Mouse (Mus musculus) forebrain, embryonic 15.5 days (tissue): ENCODE data around the gene Plekhg5. TPM values are rescaled to one million over a fixed set of nuclear protein-coding genes. Genes with fewer than 3 reads are reported as not detected.
A peak's percentile ranks its signal among the peaks of the same experiment; 100 is the strongest.
"Not testable (repeated sequence)": the region's sequence is repeated elsewhere in the genome, so short reads cannot be mapped to it uniquely, and the experiment has no call there.

ENCODE experiments used
- ATAC-seq: fragments of 200-750 bp; cut with Nextera tagmentation; replicated peaks from 2 replicates; pipeline ENCODE4 v1.8.0; 2017; ENCODE audit warnings: mild to moderate bottlenecking, moderate TSS enrichment, moderate library complexity
- H3K27ac ChIP-seq: fragments of 300-500 bp; sonication (generic); replicated peaks from 2 replicates; pipeline ENCODE4 v1.5.1; 2015; ENCODE audit warnings: mild to moderate bottlenecking, inconsistent platforms
- H3K27me3 ChIP-seq: fragments of 300-500 bp; sonication (generic); 2 replicates; pipeline ENCODE4 v1.6.1; 2015; ENCODE audit warnings: inconsistent platforms
- H3K36me3 ChIP-seq: fragments of 300-500 bp; sonication (generic); 2 replicates; pipeline ENCODE4 v1.6.1; 2015; ENCODE audit warnings: mild to moderate bottlenecking, inconsistent platforms
- H3K4me1 ChIP-seq: fragments of 300-500 bp; sonication (generic); 2 replicates; pipeline ENCODE4 v1.6.1; 2015; ENCODE audit warnings: inconsistent platforms
- H3K4me2 ChIP-seq: fragments of 300-500 bp; sonication (generic); replicated peaks from 2 replicates; pipeline ENCODE4 v1.6.1; 2015; ENCODE audit warnings: mild to moderate bottlenecking, inconsistent platforms
- H3K4me3 ChIP-seq: fragments of 300-500 bp; sonication (generic); 2 replicates; pipeline ENCODE4 v1.5.1; 2015; ENCODE audit warnings: mild to moderate bottlenecking, inconsistent platforms
- H3K9ac ChIP-seq: fragments of 300-500 bp; sonication (generic); replicated peaks from 2 replicates; pipeline ENCODE4 v1.6.1; 2015; ENCODE audit warnings: mild to moderate bottlenecking, inconsistent platforms
- H3K9me3 ChIP-seq: fragments of 300-500 bp; sonication (generic); 2 replicates; pipeline ENCODE4 v1.6.1; 2016; ENCODE audit warnings: inconsistent platforms
- WGBS: fragments of 180-500 bp; shearing (Covaris S2); methylation state at CpG from one replicate; pipeline ENCODE4 v1.1.7; 2015; ENCODE audit warnings: mixed read lengths; 5-methylcytosine and 5-hydroxymethylcytosine counted together
- polyA plus RNA-seq: library from polyadenylated mRNA; unstranded; fragments of >200 nt; fragmentation: Nextera tagmentation; extraction: Ambion mirVana; gene quantifications from 2 replicates; pipeline ENCODE4 v1.2.1, GENCODE M21; 2015

Plekhg5 gene
- polyA plus RNA-seq, result 9.3 and 10.9 TPM in 2 replicates

DNA sequence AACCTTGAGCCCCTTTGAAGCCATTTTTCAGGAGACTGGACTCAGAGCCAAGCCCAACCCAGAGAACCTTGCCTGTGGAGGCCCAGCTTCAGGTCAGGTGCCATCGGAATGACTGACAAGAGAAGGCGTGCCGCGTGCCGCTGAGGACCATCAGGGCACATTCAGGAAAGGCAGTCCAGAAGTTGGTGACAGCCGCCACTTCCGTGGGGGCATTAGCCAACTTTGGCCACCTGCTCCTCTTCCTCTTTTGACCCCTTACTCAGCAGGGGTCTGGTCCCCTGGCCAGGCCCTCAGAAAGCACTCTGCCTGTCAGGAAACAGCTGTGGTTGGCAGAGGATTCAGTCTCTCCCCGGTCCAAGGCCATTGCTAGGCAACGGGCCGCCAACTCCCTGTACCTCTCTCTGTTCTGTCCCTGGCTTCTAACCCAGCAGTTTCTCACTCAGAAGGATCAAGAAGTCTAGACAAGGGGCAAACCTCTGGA lies at the start of gene Plekhg5:
Gene Plekhg5, plus strand, starts transcription at position 378 of the 481 bp plus-strand sequence.
- Histone ChIP-seq H3K4me3 (no peak within 1 kb of the TSS), H3K4me1 (peaks cover 7% of the 10 kb centered on the region; the same call in 1 of the 2 replicates), H3K4me2 (no peak within 1 kb of the TSS), H3K27me3 (no peaks in the 10 kb centered on the region), H3K9me3 (no peaks in the 10 kb centered on the region), H3K9ac (no peak within 1 kb of the TSS), H3K27ac (no peak within 1 kb of the TSS; the same call in 1 of the 2 replicates), H3K36me3 (no peaks in the 10 kb centered on the region)
- 65% methylated on average over 10 of the region's 10 CpGs for WGBS
- no peak for ATAC-seq

DNA sequence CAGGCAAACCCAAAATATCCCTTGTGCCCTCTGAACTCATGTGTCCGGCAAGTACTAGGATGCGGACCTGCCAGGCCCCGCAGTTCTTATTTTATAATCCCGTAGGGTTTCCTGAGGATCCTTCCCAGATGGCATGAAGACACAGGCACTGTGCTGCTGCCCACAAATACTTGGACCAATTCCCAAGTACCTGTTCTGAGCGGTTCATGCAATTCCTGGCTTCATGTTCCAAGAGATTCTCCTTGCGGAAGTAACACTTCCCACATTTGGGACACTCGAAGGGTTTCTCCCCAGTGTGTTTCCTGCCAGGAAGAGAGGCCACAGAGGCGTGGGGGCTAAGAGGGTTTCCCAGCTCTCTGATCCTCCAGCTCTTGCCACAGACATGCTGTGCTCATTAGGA lies 49.8 kb upstream of the Plekhg5 start:
- no peaks in the 10 kb centered on the region for H3K9me3 ChIP-seq
- no peak overlapping the region for H3K27ac ChIP-seq
- H3K9ac ChIP-seq, result no peak overlapping the region
- 89% methylated on average over 8 of the region's 8 CpGs for WGBS
- H3K4me3 ChIP-seq, result no peak overlapping the region
- no peaks in the 10 kb centered on the region for H3K27me3 ChIP-seq
- H3K4me2 ChIP-seq, result no peak overlapping the region
- H3K4me1 ChIP-seq, result peaks cover 33% of the 10 kb centered on the region
- H3K36me3 ChIP-seq, result peaks cover 45% of the 10 kb centered on the region
- no peak for ATAC-seq

DNA sequence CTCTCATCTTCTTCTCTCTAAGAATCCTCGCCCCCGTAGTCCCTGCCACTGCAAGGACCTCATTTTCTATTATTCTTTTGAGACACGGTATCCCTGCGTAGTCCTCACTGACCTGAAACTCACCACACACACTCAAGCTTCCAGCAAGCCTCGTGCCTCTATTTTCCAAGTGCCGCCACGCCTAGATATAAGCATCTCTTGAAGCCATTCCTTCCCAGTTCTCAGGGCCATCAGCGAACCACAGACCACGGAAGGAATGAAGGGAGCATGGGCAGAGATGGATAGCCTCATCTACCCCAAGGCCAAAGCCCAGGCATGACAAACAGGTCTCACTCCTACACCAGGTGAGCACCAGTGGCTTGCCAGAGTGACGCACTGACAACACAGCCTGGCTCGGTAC lies 47.8 kb upstream of the Plekhg5 start:
- H3K4me1 ChIP-seq, result peaks cover 45% of the 10 kb centered on the region
- no peaks in the 10 kb centered on the region for H3K27me3 ChIP-seq
- H3K9me3 ChIP-seq, result no peaks in the 10 kb centered on the region
- 95% methylated on average over 11 of the region's 11 CpGs for WGBS
- no peak for ATAC-seq
- no peak overlapping the region for H3K9ac ChIP-seq
- no peak overlapping the region for H3K4me3 ChIP-seq
- no peak overlapping the region for H3K27ac ChIP-seq
- peaks cover 38% of the 10 kb centered on the region for H3K36me3 ChIP-seq
- H3K4me2 ChIP-seq, result no peak overlapping the region

DNA sequence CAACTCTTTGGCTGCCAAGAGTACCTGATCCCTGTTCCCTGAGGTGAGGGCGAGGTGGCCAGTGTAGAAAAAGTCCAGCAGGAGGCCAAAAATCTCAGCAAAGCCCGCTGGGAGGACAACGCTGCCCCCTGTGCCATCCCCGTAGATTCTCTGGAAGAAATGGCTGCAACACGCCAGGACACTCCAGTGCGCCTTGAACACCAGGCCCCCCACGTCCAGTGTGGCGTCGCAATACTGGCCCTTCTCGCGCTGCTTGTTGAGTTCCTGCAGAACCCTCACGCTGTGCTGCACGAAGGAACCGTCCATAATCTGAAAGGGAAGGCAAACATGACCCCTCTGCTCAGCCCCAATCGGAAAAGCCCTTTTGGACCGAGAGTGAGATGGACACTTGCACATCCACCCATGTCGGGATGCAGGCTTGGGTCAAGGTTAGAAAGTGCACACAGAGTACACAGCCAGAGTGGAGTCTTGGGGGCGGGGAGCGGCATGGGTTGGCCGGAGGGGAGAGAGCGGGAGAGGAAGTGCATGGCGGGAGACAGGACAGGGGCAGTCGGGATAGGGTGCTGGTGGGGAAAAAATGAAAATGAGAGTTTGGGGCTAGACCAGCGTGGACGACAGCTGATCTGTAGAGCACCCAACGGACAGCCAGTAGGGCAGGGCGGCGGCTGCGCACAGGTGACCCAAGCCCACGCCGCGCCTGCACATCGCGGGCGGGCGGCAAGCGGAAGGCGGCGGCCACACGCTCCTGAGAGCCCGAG lies 45.4 kb upstream of the Plekhg5 start:
- Histone ChIP-seq H3K4me1 (peaks cover 52% of the 10 kb centered on the region), H3K9me3 (no peaks in the 10 kb centered on the region), H3K36me3 (peaks cover 13% of the 10 kb centered on the region; the same call in 1 of the 2 replicates), H3K9ac (peak overlapping the region; percentile 81), H3K4me3 (peak overlapping the region; percentile 91), H3K27ac (peak overlapping the region; percentile 68), H3K4me2 (peak overlapping the region; percentile 98), H3K27me3 (no peaks in the 10 kb centered on the region)
- no peak for ATAC-seq
- 1% methylated on average over 41 of the region's 41 CpGs for WGBS

DNA sequence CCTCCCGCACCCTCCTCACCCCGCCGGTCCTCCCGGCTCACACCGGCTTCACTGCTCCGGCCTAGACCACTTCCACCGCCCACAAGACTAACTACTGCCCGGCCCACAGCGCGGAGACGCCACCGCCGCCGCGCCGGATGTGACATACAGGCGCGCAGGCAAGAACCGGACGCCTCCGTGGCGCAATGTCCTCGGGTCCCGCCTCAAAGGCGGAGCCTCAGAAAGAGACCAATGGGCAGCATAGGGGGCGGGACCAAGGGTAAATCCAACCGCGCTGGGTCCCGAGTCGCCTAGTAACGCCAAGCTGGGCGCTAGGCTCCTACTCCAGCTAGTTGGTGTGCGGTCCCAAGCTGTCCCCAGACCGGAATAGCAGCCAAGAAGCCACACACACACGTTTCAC lies 44.8 kb upstream of the Plekhg5 start, which contains the start of gene Zbtb48:
Gene Zbtb48, minus strand, starts transcription at position 148 of the 400 bp plus-strand sequence.
- peak within 1 kb of the TSS; percentile 68 for H3K27ac ChIP-seq
- peak within 1 kb of the TSS; percentile 98 for H3K4me2 ChIP-seq
- H3K36me3 ChIP-seq, result peaks cover 10% of the 10 kb centered on the region; the same call in 1 of the 2 replicates
- ATAC-seq, result peak; percentile 99
- H3K4me1 ChIP-seq, result peaks cover 52% of the 10 kb centered on the region
- H3K4me3 ChIP-seq, result peak within 1 kb of the TSS; percentile 91
- H3K9me3 ChIP-seq, result no peaks in the 10 kb centered on the region
- WGBS, result under 1% methylated on average over 35 of the region's 35 CpGs
- peak within 1 kb of the TSS; percentile 81 for H3K9ac ChIP-seq
- no peaks in the 10 kb centered on the region for H3K27me3 ChIP-seq

DNA sequence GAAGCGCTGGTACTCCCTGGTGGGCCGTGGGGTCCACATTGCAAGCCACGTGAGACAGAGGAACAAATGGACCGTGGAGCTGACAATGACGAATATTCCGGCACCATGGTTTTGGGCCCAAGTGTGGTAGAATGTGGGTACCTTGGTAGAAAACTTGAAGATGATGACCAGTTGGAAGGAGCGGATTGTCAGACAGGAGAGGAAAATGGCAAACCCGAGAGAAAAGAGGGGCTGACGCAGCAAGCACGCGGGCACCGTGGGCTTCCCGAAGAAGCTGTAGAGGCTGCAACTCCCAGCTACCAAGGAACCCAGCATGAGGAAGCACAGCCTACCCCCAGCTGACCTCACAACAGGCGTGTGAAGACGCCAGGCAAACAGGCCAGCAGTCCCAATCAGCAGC lies 43.8 kb upstream of the Plekhg5 start:
- H3K9me3 ChIP-seq, result no peaks in the 10 kb centered on the region
- H3K4me3 ChIP-seq, result peak overlapping the region; percentile 91
- peak overlapping the region; percentile 81 for H3K9ac ChIP-seq
- peak overlapping the region; percentile 98 for H3K4me2 ChIP-seq
- no peak for ATAC-seq
- 0 out of 2 replicates have a peak, but pooled peaks cover 1% of the 10 kb centered on the region for H3K36me3 ChIP-seq
- 0 out of 2 replicates have a peak overlapping the region, but pooled peaks have one; percentile 66 for H3K27ac ChIP-seq
- WGBS, result 66% methylated on average over 15 of the region's 15 CpGs
- H3K4me1 ChIP-seq, result peaks cover 52% of the 10 kb centered on the region
- no peaks in the 10 kb centered on the region for H3K27me3 ChIP-seq

DNA sequence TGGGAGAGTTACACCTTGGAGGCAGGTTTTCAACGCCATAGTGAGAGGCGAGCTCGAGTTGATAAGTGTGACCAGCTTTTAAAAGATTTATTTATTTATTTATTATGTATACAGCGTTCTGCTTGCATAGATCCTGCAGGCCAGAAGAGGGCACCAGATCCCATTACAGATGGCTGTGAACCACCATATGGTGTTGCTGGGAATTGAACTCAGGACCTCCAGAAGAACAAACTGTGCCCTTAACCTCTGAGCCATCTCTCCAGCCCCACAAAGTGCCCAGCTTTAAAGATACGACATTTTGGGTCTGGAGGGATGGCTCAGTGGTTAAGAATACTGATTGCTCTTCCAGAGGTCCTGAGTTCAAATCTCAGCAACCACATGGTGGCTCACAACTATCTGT lies 43.2 kb upstream of the Plekhg5 start:
- H3K4me3 ChIP-seq, result no peak overlapping the region
- WGBS, result 49% methylated on average over 5 of the region's 5 CpGs
- no peak overlapping the region; the same call in 1 of the 2 replicates for H3K4me2 ChIP-seq
- H3K4me1 ChIP-seq, result peaks cover 48% of the 10 kb centered on the region
- no peak overlapping the region for H3K9ac ChIP-seq
- no peak for ATAC-seq
- H3K9me3 ChIP-seq, result no peaks in the 10 kb centered on the region
- no peaks in the 10 kb centered on the region for H3K27me3 ChIP-seq
- H3K27ac ChIP-seq, result no peak overlapping the region
- H3K36me3 ChIP-seq, result no peaks in the 10 kb centered on the region

- no peak overlapping the region for H3K4me2 ChIP-seq
- ATAC-seq, result no peak
- peaks cover 39% of the 10 kb centered on the region for H3K4me1 ChIP-seq
- no peak overlapping the region for H3K4me3 ChIP-seq
- H3K36me3 ChIP-seq, result no peaks in the 10 kb centered on the region
- H3K27me3 ChIP-seq, result no peaks in the 10 kb centered on the region
- WGBS, result 62% methylated on average over 4 of the region's 4 CpGs
- no peak overlapping the region for H3K9ac ChIP-seq
- H3K27ac ChIP-seq, result no peak overlapping the region
- H3K9me3 ChIP-seq, result no peaks in the 10 kb centered on the region
Measured at GRCm38 (mm10) chr4:152029997-152030396, 42.3 kb upstream of the Plekhg5 start.

- 86% methylated on average over 13 of the region's 13 CpGs for WGBS
- Histone ChIP-seq H3K9ac (no peak overlapping the region), H3K4me2 (no peak overlapping the region), H3K27ac (no peak overlapping the region), H3K9me3 (no peaks in the 10 kb centered on the region), H3K36me3 (no peaks in the 10 kb centered on the region), H3K4me3 (no peak overlapping the region), H3K4me1 (peaks cover 17% of the 10 kb centered on the region), H3K27me3 (no peaks in the 10 kb centered on the region)
- ATAC-seq, result no peak
Measured at GRCm38 (mm10) chr4:152032922-152033321, 39.4 kb upstream of the Plekhg5 start.

- H3K36me3 ChIP-seq, H3K4me3 ChIP-seq, H3K9me3 ChIP-seq, H3K9ac ChIP-seq, H3K4me2 ChIP-seq, H3K27ac ChIP-seq, ATAC-seq, H3K27me3 ChIP-seq: not testable (repeated sequence)
- peaks cover 15% of the 10 kb centered on the region for H3K4me1 ChIP-seq
- WGBS, result 90% methylated on average over 6 of the region's 6 CpGs
Measured at GRCm38 (mm10) chr4:152036464-152036863, 35.8 kb upstream of the Plekhg5 start.

DNA sequence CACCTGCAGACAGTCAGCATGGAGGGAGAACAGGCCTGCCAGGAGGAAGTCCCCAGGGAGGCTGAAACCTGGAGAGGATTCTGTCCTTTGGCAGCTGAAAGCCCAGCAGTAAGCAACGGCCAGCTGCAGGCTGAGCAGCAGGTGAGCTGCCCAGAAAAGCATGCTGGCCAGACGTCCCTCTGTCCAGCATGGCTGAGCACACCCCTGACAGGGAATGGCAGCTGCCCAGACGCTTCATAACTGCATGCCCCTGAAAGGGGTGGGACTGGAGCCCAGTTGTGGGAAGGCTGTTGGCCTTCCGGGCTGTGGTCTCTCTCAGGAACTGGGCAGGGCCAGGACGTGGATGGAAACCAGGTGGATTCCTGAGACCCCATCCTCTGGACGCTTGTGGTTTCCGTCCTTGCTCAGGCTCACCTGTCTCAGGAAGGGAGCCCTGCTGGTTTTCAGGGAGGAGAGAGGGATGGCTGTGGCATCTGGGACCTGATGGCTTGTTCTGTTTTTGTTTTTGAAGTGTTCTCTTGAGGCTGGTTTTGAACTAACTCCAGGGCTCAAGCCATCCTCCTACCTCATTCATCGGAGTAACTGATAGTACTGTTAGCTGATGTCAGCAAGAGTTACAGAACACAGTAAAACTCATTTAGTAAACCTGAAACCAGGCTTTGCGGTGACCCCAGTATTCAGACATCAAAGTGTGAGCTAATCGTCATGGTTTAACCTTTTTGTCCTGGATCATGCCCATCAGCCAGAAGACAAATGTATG lies 33.9 kb upstream of the Plekhg5 start, which contains the start of gene Tas1r1:
Gene Tas1r1, minus strand, starts transcription at position 344 of the 760 bp plus-strand sequence.
- no peaks in the 10 kb centered on the region for H3K9me3 ChIP-seq
- WGBS, result 53% methylated on average over 10 of the region's 10 CpGs
- H3K27ac ChIP-seq, result peak within 1 kb of the TSS; percentile 48
- H3K36me3 ChIP-seq, result peaks cover 25% of the 10 kb centered on the region
- peak within 1 kb of the TSS; percentile 94 for H3K4me2 ChIP-seq
- peak within 1 kb of the TSS; percentile 79 for H3K9ac ChIP-seq
- ATAC-seq, result 0 out of 2 replicates have a peak, but pooled peaks have one; percentile 9
- no peaks in the 10 kb centered on the region for H3K27me3 ChIP-seq
- peaks cover 15% of the 10 kb centered on the region for H3K4me1 ChIP-seq
- peak within 1 kb of the TSS; percentile 100 for H3K4me3 ChIP-seq
